23 mouse cellular contexts compared by ENCODE assay signal in the genomic region with DNA sequence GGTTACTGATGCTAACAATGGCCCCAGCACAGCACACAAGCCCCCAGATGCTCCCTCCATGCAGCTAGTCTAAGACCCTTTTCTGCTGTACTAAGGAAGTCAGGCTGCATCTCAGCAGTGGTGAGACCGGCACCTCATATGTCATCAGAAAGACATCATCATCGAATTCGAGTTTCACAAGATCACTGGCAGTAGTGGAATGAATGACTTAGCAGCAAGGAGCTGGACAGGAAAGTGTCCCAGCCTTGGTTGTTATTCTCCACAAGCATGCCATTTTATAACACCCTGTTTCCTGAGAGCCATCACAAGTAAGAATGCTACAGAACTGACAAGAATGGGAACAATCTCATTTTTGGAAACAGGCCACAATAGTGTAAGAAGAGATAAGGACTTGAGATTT.
DNase-seq lines count a peak whose midpoint lies in the region; ATAC-seq and TF ChIP-seq lines count a peak whose summit lies in the region.
"Had no signal": no experiment of that assay in that cellular context is flagged by ENCODE, and none has a peak within 500 bp of the region (broad histone marks: within the 10 kb centered on the region; RNA-seq: fewer than 3 reads in every experiment).

No protein-coding gene starts in this region.

- DNase-seq in kidney, postnatal 0 days (ENCODE audit: low spot score), result peak; percentile 8
- DNase-seq in kidney, adult 9 months, result no peak
- no peak for DNase-seq in lung, adult 2 months
- no peak for DNase-seq in midbrain, embryonic 10.5 days (ENCODE audit: low spot score)
- no peak for DNase-seq in limb, embryonic 10.5 days (ENCODE audit: low spot score)
- no peak for DNase-seq in left cerebral cortex, adult 11 months (ENCODE audit: low spot score)
- DNase-seq: adrenal gland, adult 2 months; adrenal gland, postnatal 10 days; adrenal gland, postnatal 25 days; cerebellum, adult 11 months; cerebellum, adult 18-20 months; cerebellum, adult 8-10 months; cerebellum, adult 9-11 months; cerebellum, postnatal 14 days; cerebellum, postnatal 36 days; embryo, embryonic 11 days had no signal

- H3K4me1 ChIP-seq in kidney, postnatal 0 days (replicated peaks; ENCODE audit: insufficient read depth, low read length), result no peaks in the 10 kb centered on the region
- no peaks in the 10 kb centered on the region; the same call in 1 of the 2 replicates for H3K4me1 ChIP-seq in lung, embryonic 16.5 days (replicated peaks; ENCODE audit: control insufficient read depth, insufficient read depth, low read length)
- no peaks in the 10 kb centered on the region for H3K4me1 ChIP-seq in lung, adult 2 months (ENCODE audit: control insufficient read depth, insufficient read depth, low read length)
- H3K4me1 ChIP-seq in midbrain, embryonic 10.5 days, result peaks cover 29% of the 10 kb centered on the region
- peaks cover 8% of the 10 kb centered on the region for H3K4me1 ChIP-seq in midbrain, embryonic 15.5 days
- no peaks in the 10 kb centered on the region for H3K4me1 ChIP-seq in limb, embryonic 10.5 days
- H3K4me1 ChIP-seq: embryonic facial prominence, embryonic 13.5 days; embryonic facial prominence, embryonic 15.5 days; forebrain, embryonic 15.5 days had no signal

- no peak overlapping the region for H3K4me2 ChIP-seq in kidney, postnatal 0 days (ENCODE audit: low read length)
- H3K4me2 ChIP-seq in lung, embryonic 16.5 days (ENCODE audit: low read depth, low read length), result no peak overlapping the region
- no peak overlapping the region for H3K4me2 ChIP-seq in midbrain, embryonic 15.5 days
- H3K4me2 ChIP-seq: embryonic facial prominence, embryonic 13.5 days; embryonic facial prominence, embryonic 15.5 days; forebrain, embryonic 13.5 days; forebrain, embryonic 15.5 days had no signal

- no peak for ATAC-seq in kidney, postnatal 0 days (replicated peaks; ENCODE audit: low FRiP score, low read depth)
- ATAC-seq in lung, embryonic 16.5 days (ENCODE audit: low read depth), result peak; percentile 31; the same call in 1 of the 2 replicates
- no peak for ATAC-seq in midbrain, embryonic 15.5 days (replicated peaks)
- ATAC-seq: forebrain, embryonic 13.5 days; forebrain, embryonic 15.5 days had no signal

- no peak for TF ChIP-seq POLR2A in lung, adult 2 months (IDR thresholded peaks at IDR 0.05; ENCODE audit: borderline replicate concordance, extremely low read depth, low read depth, low read length)

- 76% methylated on average over 3 of the region's 3 CpGs for WGBS in kidney, postnatal 0 days
- WGBS in lung, embryonic 16.5 days, result 37% methylated on average over 3 of the region's 3 CpGs
- WGBS in lung, adult 2 months, result 47% methylated on average over 3 of the region's 3 CpGs
- 90% methylated on average over 3 of the region's 3 CpGs for WGBS in midbrain, embryonic 10.5 days
- WGBS in midbrain, embryonic 15.5 days, result 77% methylated on average over 3 of the region's 3 CpGs
- 81% methylated on average over 3 of the region's 3 CpGs for WGBS in limb, embryonic 10.5 days

- H3K4me3 ChIP-seq in kidney, postnatal 0 days (replicated peaks; ENCODE audit: low read depth, low read length), result no peak overlapping the region
- H3K4me3 ChIP-seq in lung, embryonic 16.5 days (ENCODE audit: low read length), result no peak overlapping the region
- H3K4me3 ChIP-seq in lung, adult 2 months (replicated peaks; ENCODE audit: extremely low read depth, low read depth, low read length), result no peak overlapping the region
- no peak overlapping the region for H3K4me3 ChIP-seq in midbrain, embryonic 10.5 days
- no peak overlapping the region for H3K4me3 ChIP-seq in midbrain, embryonic 15.5 days
- H3K4me3 ChIP-seq in limb, embryonic 10.5 days, result no peak overlapping the region
- H3K4me3 ChIP-seq: embryonic facial prominence, embryonic 13.5 days; embryonic facial prominence, embryonic 15.5 days; erythroblast, embryonic 14.5 days; forebrain, embryonic 13.5 days; forebrain, embryonic 15.5 days had no signal

- H3K36me3 ChIP-seq in kidney, postnatal 0 days (ENCODE audit: insufficient read depth, low read length), result no peaks in the 10 kb centered on the region
- H3K36me3 ChIP-seq in lung, embryonic 16.5 days (ENCODE audit: control insufficient read depth, insufficient read depth, low read length), result no peaks in the 10 kb centered on the region
- no peaks in the 10 kb centered on the region for H3K36me3 ChIP-seq in midbrain, embryonic 10.5 days
- no peaks in the 10 kb centered on the region for H3K36me3 ChIP-seq in midbrain, embryonic 15.5 days (replicated peaks)
- H3K36me3 ChIP-seq in limb, embryonic 10.5 days, result no peaks in the 10 kb centered on the region
- H3K36me3 ChIP-seq: embryonic facial prominence, embryonic 13.5 days; embryonic facial prominence, embryonic 15.5 days; forebrain, embryonic 15.5 days had no signal

- H3K9ac ChIP-seq in kidney, postnatal 0 days (ENCODE audit: low read depth, low read length), result no peak overlapping the region
- H3K9ac ChIP-seq in lung, embryonic 16.5 days (ENCODE audit: low read length), result no peak overlapping the region
- no peak overlapping the region for H3K9ac ChIP-seq in midbrain, embryonic 15.5 days
- H3K9ac ChIP-seq: embryonic facial prominence, embryonic 13.5 days; embryonic facial prominence, embryonic 15.5 days; forebrain, embryonic 13.5 days; forebrain, embryonic 15.5 days had no signal

- H3K9me3 ChIP-seq in kidney, postnatal 0 days (replicated peaks; ENCODE audit: low read length), result no peaks in the 10 kb centered on the region
- no peaks in the 10 kb centered on the region for H3K9me3 ChIP-seq in lung, embryonic 16.5 days (ENCODE audit: control insufficient read depth, low read length)
- no peaks in the 10 kb centered on the region for H3K9me3 ChIP-seq in midbrain, embryonic 10.5 days (replicated peaks)
- no peaks in the 10 kb centered on the region for H3K9me3 ChIP-seq in midbrain, embryonic 15.5 days
- H3K9me3 ChIP-seq in limb, embryonic 10.5 days (replicated peaks), result no peaks in the 10 kb centered on the region
- H3K9me3 ChIP-seq: embryonic facial prominence, embryonic 13.5 days; embryonic facial prominence, embryonic 15.5 days; forebrain, embryonic 13.5 days; forebrain, embryonic 15.5 days had no signal

- H3K27me3 ChIP-seq in kidney, postnatal 0 days (ENCODE audit: insufficient read depth, low read length), result no peaks in the 10 kb centered on the region
- no peaks in the 10 kb centered on the region for H3K27me3 ChIP-seq in lung, embryonic 16.5 days (ENCODE audit: control insufficient read depth, insufficient read depth, low read depth, low read length)
- H3K27me3 ChIP-seq in midbrain, embryonic 10.5 days (ENCODE audit: low read depth, poor library complexity, severe bottlenecking), result no peaks in the 10 kb centered on the region
- H3K27me3 ChIP-seq in midbrain, embryonic 15.5 days (replicated peaks), result no peaks in the 10 kb centered on the region
- no peaks in the 10 kb centered on the region for H3K27me3 ChIP-seq in limb, embryonic 10.5 days (ENCODE audit: low read depth, poor library complexity, severe bottlenecking)
- H3K27me3 ChIP-seq: embryonic facial prominence, embryonic 13.5 days; embryonic facial prominence, embryonic 15.5 days; forebrain, embryonic 13.5 days; forebrain, embryonic 15.5 days had no signal

- no peak for TF ChIP-seq CTCF in kidney, postnatal 0 days (IDR thresholded peaks at IDR 0.05; ENCODE audit: low read depth)
- TF ChIP-seq CTCF in lung, adult 2 months (IDR thresholded peaks at IDR 0.05; ENCODE audit: insufficient read depth, low read length), result no peak

- no peak overlapping the region for H3K27ac ChIP-seq in kidney, postnatal 0 days
- H3K27ac ChIP-seq in lung, embryonic 16.5 days (ENCODE audit: low read length), result no peak overlapping the region
- 0 out of 2 replicates have a peak overlapping the region, but pooled peaks have one; percentile 43 for H3K27ac ChIP-seq in midbrain, embryonic 10.5 days (replicated peaks)
- no peak overlapping the region for H3K27ac ChIP-seq in midbrain, embryonic 15.5 days
- H3K27ac ChIP-seq in limb, embryonic 10.5 days, result 0 out of 2 replicates have a peak overlapping the region, but pooled peaks have one; percentile 8
- H3K27ac ChIP-seq: embryonic facial prominence, embryonic 13.5 days; embryonic facial prominence, embryonic 15.5 days; forebrain, embryonic 13.5 days; forebrain, embryonic 15.5 days had no signal

Comparison
In these comparisons a context has a peak if more than half of its experiments do, and no peak if none do; other contexts are left out.
1. H3K27ac ChIP-seq: peak in midbrain, embryonic 10.5 days (single experiment) and limb, embryonic 10.5 days (single experiment); none in kidney, postnatal 0 days (single experiment), lung, embryonic 16.5 days (single experiment) and midbrain, embryonic 15.5 days (single experiment).